18 mouse cellular contexts compared by ENCODE assay signal in genomic region chr17:33639743-33640142, GRCm38 (mm10). TPM values are rescaled to one million over a fixed set of nuclear protein-coding genes. Genes with fewer than 3 reads are reported as not detected.
DNase-seq lines count a peak whose midpoint lies in the region; ATAC-seq and TF ChIP-seq lines count a peak whose summit lies in the region.
"Had no signal": no experiment of that assay in that cellular context is flagged by ENCODE, and none has a peak within 500 bp of the region (broad histone marks: within the 10 kb centered on the region; RNA-seq: fewer than 3 reads in every experiment).

No protein-coding gene starts in this region.

- WGBS in bone marrow, adult 2 months, result 12% methylated on average over 6 of the region's 6 CpGs
- 4% methylated on average over 6 of the region's 6 CpGs for WGBS in liver, embryonic 14.5 days (ENCODE audit: insufficient replicate concordance)
- 79% methylated on average over 6 of the region's 6 CpGs for WGBS in forebrain, embryonic 15.5 days

- no peaks in the 10 kb centered on the region for H3K9me3 ChIP-seq in liver, embryonic 14.5 days (ENCODE audit: control insufficient read depth, low read length)
- no peaks in the 10 kb centered on the region for H3K9me3 ChIP-seq in forebrain, embryonic 15.5 days
- H3K9me3 ChIP-seq: forebrain, embryonic 10.5 days; hindbrain, embryonic 13.5 days; neural tube, embryonic 12.5 days had no signal

- H3K4me1 ChIP-seq in bone marrow, adult 2 months (ENCODE audit: control insufficient read depth, insufficient read depth, low read length), result no peaks in the 10 kb centered on the region; the same call in 1 of the 2 replicates
- H3K4me1 ChIP-seq in liver, embryonic 14.5 days (replicated peaks; ENCODE audit: control insufficient read depth in 2 of 2, insufficient read depth in 2 of 2, low read length in 1 of 2), result peaks cover 0 to 9% of the 10 kb centered on the region in 2 experiments; a peak in 1 of 4 replicates
- no peaks in the 10 kb centered on the region for H3K4me1 ChIP-seq in forebrain, embryonic 15.5 days
- H3K4me1 ChIP-seq: forebrain, embryonic 10.5 days; hindbrain, embryonic 13.5 days; neural tube, embryonic 12.5 days had no signal

- ATAC-seq in liver, embryonic 14.5 days (ENCODE audit: insufficient read depth), result peak; percentile 42
- ATAC-seq in forebrain, embryonic 15.5 days (replicated peaks), result no peak

- TF ChIP-seq EP300 in liver, embryonic 14.5 days (IDR thresholded peaks at IDR 0.05; ENCODE audit: low read depth), result no peak

- no peak overlapping the region for H3K9ac ChIP-seq in liver, embryonic 14.5 days (replicated peaks)
- no peak overlapping the region for H3K9ac ChIP-seq in forebrain, embryonic 15.5 days (replicated peaks)
- H3K9ac ChIP-seq: hindbrain, embryonic 13.5 days; neural tube, embryonic 12.5 days had no signal

- H3K4me3 ChIP-seq in bone marrow, adult 2 months (replicated peaks; ENCODE audit: control insufficient read depth, low read depth, low read length), result peak overlapping the region; percentile 70
- H3K4me3 ChIP-seq in liver, embryonic 14.5 days (ENCODE audit: insufficient read depth in 1 of 2, low read depth in 2 of 2, low read length in 2 of 2), result no peak overlapping the region
- no peak overlapping the region for H3K4me3 ChIP-seq in forebrain, embryonic 15.5 days
- H3K4me3 ChIP-seq: forebrain, embryonic 10.5 days; heart, adult 2 months; hindbrain, embryonic 13.5 days; neural tube, embryonic 12.5 days had no signal

- H3K4me2 ChIP-seq in liver, embryonic 14.5 days (ENCODE audit: low read depth), result no peak overlapping the region
- no peak overlapping the region for H3K4me2 ChIP-seq in forebrain, embryonic 15.5 days (replicated peaks)
- H3K4me2 ChIP-seq: hindbrain, embryonic 13.5 days; neural tube, embryonic 12.5 days had no signal

- peaks cover 6% of the 10 kb centered on the region for H3K36me3 ChIP-seq in liver, embryonic 14.5 days (replicated peaks; ENCODE audit: control insufficient read depth, insufficient read depth, low read depth)
- peaks cover 30% of the 10 kb centered on the region for H3K36me3 ChIP-seq in forebrain, embryonic 15.5 days

- H3K27ac ChIP-seq in bone marrow, adult 2 months (ENCODE audit: control insufficient read depth, insufficient read depth, low read depth, low read length, poor library complexity), result peak overlapping the region; percentile 76; the same call in 1 of the 2 replicates
- H3K27ac ChIP-seq in liver, embryonic 14.5 days, result no peak overlapping the region
- no peak overlapping the region for H3K27ac ChIP-seq in forebrain, embryonic 15.5 days (replicated peaks)
- H3K27ac ChIP-seq: forebrain, embryonic 10.5 days; heart, adult 2 months; hindbrain, embryonic 13.5 days; neural tube, embryonic 12.5 days had no signal

- DNase-seq in adrenal gland, postnatal 10 days, result peak; percentile 0
- DNase-seq in adrenal gland, postnatal 14 days, result no peak
- peak; percentile 88 for DNase-seq in 416B (ENCODE audit: low read depth)
- no peak for DNase-seq in liver, embryonic 14.5 days (ENCODE audit: low read depth in 3 of 3, low spot score in 3 of 3)
- no peak for DNase-seq in cerebellum, postnatal 4 days (ENCODE audit: low spot score in 2 of 2)
- DNase-seq in adrenal gland, postnatal 25 days, result no peak
- DNase-seq: cerebellum, adult 11 months; heart, adult 2 months; kidney, postnatal 4 days; lung, adult 18-20 months; thymus, postnatal 4 days had no signal

- no peak for TF ChIP-seq POLR2A in bone marrow, adult 2 months (IDR thresholded peaks at IDR 0.05; ENCODE audit: borderline replicate concordance, control insufficient read depth, low read depth, low read length)

- H3K27me3 ChIP-seq in liver, embryonic 14.5 days (ENCODE audit: control insufficient read depth, insufficient read depth, low read length), result no peaks in the 10 kb centered on the region
- no peaks in the 10 kb centered on the region for H3K27me3 ChIP-seq in forebrain, embryonic 15.5 days
- H3K27me3 ChIP-seq: hindbrain, embryonic 13.5 days; neural tube, embryonic 12.5 days had no signal

- TF ChIP-seq CTCF in bone marrow, adult 2 months (IDR thresholded peaks at IDR 0.05; ENCODE audit: control insufficient read depth, insufficient read depth, low read length), result no peak
- no peak for TF ChIP-seq CTCF in liver, embryonic 14.5 days (IDR thresholded peaks at IDR 0.05; ENCODE audit: low read depth)

RNA-seq across cellular contexts. Expression of gene Pram1, which starts 1.9 kb away (rescaled TPM):
- total RNA-seq in adrenal gland, postnatal 10 days (2021), result 1 to 10 TPM; 1.2 to 1.4 TPM
- 0.34 and 0.89 TPM in 2 replicates for total RNA-seq in adrenal gland, postnatal 14 days (2021)
- 47.2 and 93.2 TPM in 2 replicates for polyA plus RNA-seq in bone marrow, adult 2 months (2011; ENCODE audit: insufficient read depth, insufficient read length, low replicate concordance, missing spikeins)
- 1.1 and 1.6 TPM in 2 replicates for polyA plus RNA-seq in liver, embryonic 14.5 days (2012; rRNA removed)
- polyA plus RNA-seq in liver, embryonic 14.5 days (2014; fragmentation: Nextera tagmentation; extraction: Ambion mirVana), result 1.6 and 2.8 TPM in 2 replicates
- polyA plus RNA-seq in forebrain, embryonic 15.5 days (2015; fragmentation: Nextera tagmentation; extraction: Ambion mirVana), result 0.41 and 0.46 TPM in 2 replicates
- 0.67 and 0.97 TPM in 2 replicates for total RNA-seq in adrenal gland, postnatal 25 days (2021)
- total RNA-seq: left cerebral cortex, postnatal 25 days; midbrain, postnatal 0 days had no signal

RNA-seq across cellular contexts. Expression of gene Zfp414, which starts 10.9 kb away (rescaled TPM):
- total RNA-seq in adrenal gland, postnatal 10 days (2021), result 10 to 100 TPM; 25.6 to 42.6 TPM
- total RNA-seq in adrenal gland, postnatal 14 days (2021), result 32.8 and 38.9 TPM in 2 replicates
- polyA plus RNA-seq in bone marrow, adult 2 months (2011; ENCODE audit: insufficient read depth, insufficient read length, low replicate concordance, missing spikeins), result 24.6 and 41.4 TPM in 2 replicates
- 22.7 and 28.9 TPM in 2 replicates for polyA plus RNA-seq in liver, embryonic 14.5 days (2012; rRNA removed)
- 24.6 and 26.5 TPM in 2 replicates for polyA plus RNA-seq in liver, embryonic 14.5 days (2014; fragmentation: Nextera tagmentation; extraction: Ambion mirVana)
- polyA plus RNA-seq in forebrain, embryonic 15.5 days (2015; fragmentation: Nextera tagmentation; extraction: Ambion mirVana), result 58.9 and 59.3 TPM in 2 replicates
- total RNA-seq in adrenal gland, postnatal 25 days (2021), result 41.1 and 49.7 TPM in 2 replicates

RNA-seq across cellular contexts. Expression of gene Hnrnpm, which starts 46.9 kb away (rescaled TPM):
- 100 to 1,000 TPM; 148 to 172 TPM for total RNA-seq in adrenal gland, postnatal 10 days (2021)
- 224 and 229 TPM in 2 replicates for total RNA-seq in adrenal gland, postnatal 14 days (2021)
- 839 and 1,378 TPM in 2 replicates for polyA plus RNA-seq in bone marrow, adult 2 months (2011; ENCODE audit: insufficient read depth, insufficient read length, low replicate concordance, missing spikeins)
- 101 and 136 TPM in 2 replicates for polyA plus RNA-seq in liver, embryonic 14.5 days (2012; rRNA removed)
- 143 and 164 TPM in 2 replicates for polyA plus RNA-seq in liver, embryonic 14.5 days (2014; fragmentation: Nextera tagmentation; extraction: Ambion mirVana)
- polyA plus RNA-seq in forebrain, embryonic 15.5 days (2015; fragmentation: Nextera tagmentation; extraction: Ambion mirVana), result 246 and 265 TPM in 2 replicates
- total RNA-seq in adrenal gland, postnatal 25 days (2021), result 202 and 208 TPM in 2 replicates

Comparison
In these comparisons a context has a peak if more than half of its experiments do, and no peak if none do; other contexts are left out.
1. DNase-seq: peak in adrenal gland, postnatal 10 days (single experiment) and 416B (single experiment); none in adrenal gland, postnatal 14 days (single experiment), liver, embryonic 14.5 days (0 of 3), cerebellum, postnatal 4 days (0 of 2) and adrenal gland, postnatal 25 days (single experiment).